Mouse (Mus musculus) urinary bladder, postnatal 14 days (tissue): ENCODE results near the gene Tex36.

ENCODE experiments used
- DNase-seq: peaks from one replicate; pipeline ENCODE4 v3.0.0; 2021; ENCODE audit warnings: low spot score

Gene Tex36

GRCm38 (mm10) chr7:133602058-133602457 is at the start of gene Tex36:
Gene Tex36 (minus strand): TSS chr7:133602158.
- DNase-seq: no peak

GRCm38 (mm10) chr7:133645716-133646115 is 43.8 kb upstream of the Tex36 start:
- no peak for DNase-seq

GRCm38 (mm10) chr7:133638821-133639220 is 36.9 kb upstream of the Tex36 start:
- DNase-seq: no peak

GRCm38 (mm10) chr7:133638306-133638705 is 36.3 kb upstream of the Tex36 start:
- peak; percentile 42 for DNase-seq

GRCm38 (mm10) chr7:133637361-133638305 is 35.7 kb upstream of the Tex36 start, which contains the start of gene Edrf1:
Gene Edrf1 (plus strand): TSS chr7:133637543.
- peak; percentile 99 for DNase-seq

- peak; percentile 91 for DNase-seq
These were observed 34.9 kb upstream of the Tex36 start for GRCm38 (mm10) chr7:133636738-133637352.

GRCm38 (mm10) chr7:133634932-133635650 is 33.1 kb upstream of the Tex36 start:
- DNase-seq: no peak

- DNase-seq: peak; percentile 58
These were observed 30.5 kb upstream of the Tex36 start for GRCm38 (mm10) chr7:133632476-133632875.

GRCm38 (mm10) chr7:133630821-133631220 is 28.9 kb upstream of the Tex36 start:
- no peak for DNase-seq

GRCm38 (mm10) chr7:133627184-133627936 is 25.4 kb upstream of the Tex36 start:
- no peak for DNase-seq

- no peak for DNase-seq
These were observed 21.3 kb upstream of the Tex36 start for GRCm38 (mm10) chr7:133623226-133623625.

GRCm38 (mm10) chr7:133620721-133621120 is 18.8 kb upstream of the Tex36 start:
- DNase-seq: no peak

- no peak for DNase-seq
These were observed 11.0 kb upstream of the Tex36 start for GRCm38 (mm10) chr7:133612981-133613380.

- no peak for DNase-seq
These were observed 7.6 kb upstream of the Tex36 start for GRCm38 (mm10) chr7:133609585-133609984.

- no peak for DNase-seq
These were observed 6.8 kb upstream of the Tex36 start for GRCm38 (mm10) chr7:133608631-133609340.

- DNase-seq: no peak
These were observed 6.1 kb upstream of the Tex36 start for GRCm38 (mm10) chr7:133607883-133608575.

- DNase-seq: no peak
These were observed 5.4 kb upstream of the Tex36 start for GRCm38 (mm10) chr7:133607331-133607730.

GRCm38 (mm10) chr7:133604427-133605081 is 2.6 kb upstream of the Tex36 start:
- DNase-seq: no peak

- DNase-seq: no peak
These were observed 1.2 kb upstream of the Tex36 start for GRCm38 (mm10) chr7:133603156-133603555.

- DNase-seq: no peak
These were observed 1.4 kb downstream of the Tex36 start for GRCm38 (mm10) chr7:133600558-133600957.
